Mouse (Mus musculus): ENCODE results near the gene Ccdc174. TPM values are rescaled to one million over a fixed set of nuclear protein-coding genes. Genes with fewer than 3 reads are reported as not detected.
"Not testable (repeated sequence)": the region's sequence is repeated elsewhere in the genome, so short reads cannot be mapped to it uniquely, and the experiment has no call there.

The Ccdc174 gene
- polyA plus RNA-seq, 1 experiment from 2014 or later, result 31.0 TPM

DNA sequence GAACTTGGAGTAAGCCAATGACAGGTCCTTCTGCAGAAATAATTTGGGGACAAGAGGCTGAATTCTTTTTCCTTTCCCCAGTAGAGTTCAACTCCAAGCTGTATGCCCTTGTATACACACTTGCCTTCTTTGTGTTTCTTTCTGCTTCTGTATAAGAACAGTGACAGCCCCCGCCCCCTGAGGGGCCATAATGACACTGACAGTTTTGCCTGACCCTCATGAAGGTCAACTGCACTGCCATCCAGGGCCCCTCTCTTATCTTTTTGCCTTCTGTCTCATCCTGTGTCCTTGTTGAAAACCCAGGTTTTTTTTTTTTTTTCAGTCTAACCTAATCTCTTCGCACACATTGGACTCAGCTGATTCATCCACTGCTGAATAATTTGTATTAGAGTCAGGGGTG, 5.1 kb upstream of the Ccdc174 start:
- Histone ChIP-seq H3K9me3 (no peaks in the 10 kb centered on the region; the same call in 1 of the 2 replicates), H3K4me3 (no peak overlapping the region), H3K9ac (no peak overlapping the region), H3K4me1 (no peaks in the 10 kb centered on the region), H3K27me3 (peaks cover 8% of the 10 kb centered on the region; the same call in 1 of the 2 replicates), H3K27ac (no peak overlapping the region), H3K4me2 (no peak overlapping the region), H3K36me3 (no peaks in the 10 kb centered on the region)
- ATAC-seq (ENCODE audit: insufficient number of reproducible peaks, low FRiP score, low TSS enrichment, low read depth), result no peak
- 61% methylated on average over 2 of the region's 2 CpGs for WGBS

DNA sequence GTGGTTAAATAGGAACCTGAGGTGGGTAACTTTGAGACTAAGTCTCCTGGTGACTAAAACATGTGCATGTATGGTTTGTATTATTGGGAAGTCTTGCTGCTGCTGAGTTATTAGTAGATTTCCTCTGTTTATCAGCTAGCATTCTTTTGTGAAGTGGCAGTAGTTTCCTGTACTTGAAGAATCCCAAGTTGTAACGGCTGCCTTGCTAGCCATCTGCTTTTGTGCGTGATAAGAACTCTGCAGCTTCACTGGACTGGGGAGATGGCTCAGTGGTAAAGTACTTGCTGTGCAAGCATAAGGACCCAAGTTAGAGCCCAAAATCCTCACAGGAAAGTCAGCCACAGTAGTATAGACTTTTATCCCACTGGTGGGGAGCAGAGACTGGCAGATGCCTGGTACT, 6.0 kb downstream of the Ccdc174 start:
- WGBS, result 88% methylated on average over 2 of the region's 2 CpGs
- Histone ChIP-seq H3K27me3 (no peaks in the 10 kb centered on the region), H3K9me3 (no peaks in the 10 kb centered on the region), H3K4me3 (no peak overlapping the region), H3K36me3 (peaks cover 67% of the 10 kb centered on the region), H3K4me1 (peaks cover 2% of the 10 kb centered on the region), H3K27ac (no peak overlapping the region), H3K9ac (no peak overlapping the region), H3K4me2 (no peak overlapping the region)
- ATAC-seq (ENCODE audit: insufficient number of reproducible peaks, low FRiP score, low TSS enrichment, low read depth), result no peak

DNA sequence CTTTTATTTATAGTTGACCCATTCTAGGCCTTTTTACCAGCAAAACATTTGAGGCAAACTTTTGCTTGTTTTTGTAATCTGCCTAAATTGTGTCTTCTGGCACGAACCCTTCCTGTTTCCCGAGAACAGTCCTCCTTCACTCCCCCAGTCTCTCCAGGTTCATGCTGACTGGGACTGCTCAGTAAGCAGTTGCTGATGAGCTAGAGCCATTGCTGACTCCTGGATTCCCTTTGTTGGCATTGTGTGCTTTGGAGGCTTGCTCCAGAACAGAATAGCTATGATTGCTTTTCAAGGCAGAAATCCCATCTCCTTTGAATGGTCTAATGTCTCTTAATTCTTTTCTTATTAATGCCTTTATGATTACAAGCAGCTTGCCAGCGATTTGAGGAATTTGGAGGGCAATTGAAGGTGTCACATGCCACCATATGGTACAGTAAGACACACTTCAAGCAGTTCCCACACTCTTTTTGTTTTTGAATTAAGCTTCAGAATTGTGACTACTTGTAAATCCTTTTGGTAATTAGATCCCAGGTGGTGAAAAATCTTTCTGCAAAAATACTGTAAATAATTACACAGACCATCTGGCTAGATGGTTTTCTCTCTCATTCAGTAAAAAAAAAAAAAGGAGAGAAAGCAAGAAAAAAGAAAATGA, 11.5 kb downstream of the Ccdc174 start:
- Histone ChIP-seq H3K4me2 (no peak overlapping the region), H3K27me3 (no peaks in the 10 kb centered on the region), H3K9ac (no peak overlapping the region), H3K36me3 (peaks cover 84% of the 10 kb centered on the region), H3K27ac (no peak overlapping the region), H3K9me3 (no peaks in the 10 kb centered on the region), H3K4me1 (no peaks in the 10 kb centered on the region), H3K4me3 (no peak overlapping the region)
- ATAC-seq (ENCODE audit: insufficient number of reproducible peaks, low FRiP score, low TSS enrichment, low read depth), result no peak
- WGBS, result 64% methylated on average over 3 of the region's 3 CpGs

DNA sequence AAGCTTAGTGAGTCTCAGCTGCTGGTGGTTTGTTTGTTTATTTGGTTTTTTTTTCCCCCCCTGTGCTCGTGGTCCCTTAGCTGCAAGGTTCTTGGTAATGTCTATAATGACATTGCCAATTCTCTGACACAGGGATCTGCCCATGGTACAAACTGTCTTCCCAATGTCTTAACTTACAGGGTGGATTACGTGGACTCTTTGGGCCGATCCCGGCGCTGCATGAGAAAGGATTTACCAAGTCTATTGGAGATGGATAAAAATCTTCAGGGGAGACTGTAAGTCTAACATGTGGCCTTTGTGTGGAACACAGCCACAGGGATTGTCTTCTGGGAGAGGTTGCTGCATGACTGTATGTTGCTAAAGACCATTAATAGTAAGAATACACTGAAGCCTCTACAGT, 12.8 kb downstream of the Ccdc174 start:
- no peaks in the 10 kb centered on the region for H3K9me3 ChIP-seq
- H3K4me1 ChIP-seq, result no peaks in the 10 kb centered on the region
- no peak for ATAC-seq (ENCODE audit: insufficient number of reproducible peaks, low FRiP score, low TSS enrichment, low read depth)
- no peak overlapping the region for H3K4me3 ChIP-seq
- H3K27me3 ChIP-seq, result no peaks in the 10 kb centered on the region
- H3K4me2 ChIP-seq, result no peak overlapping the region
- no peak overlapping the region for H3K27ac ChIP-seq
- 91% methylated on average over 5 of the region's 5 CpGs for WGBS
- no peak overlapping the region for H3K9ac ChIP-seq
- H3K36me3 ChIP-seq, result peaks cover 84% of the 10 kb centered on the region

DNA sequence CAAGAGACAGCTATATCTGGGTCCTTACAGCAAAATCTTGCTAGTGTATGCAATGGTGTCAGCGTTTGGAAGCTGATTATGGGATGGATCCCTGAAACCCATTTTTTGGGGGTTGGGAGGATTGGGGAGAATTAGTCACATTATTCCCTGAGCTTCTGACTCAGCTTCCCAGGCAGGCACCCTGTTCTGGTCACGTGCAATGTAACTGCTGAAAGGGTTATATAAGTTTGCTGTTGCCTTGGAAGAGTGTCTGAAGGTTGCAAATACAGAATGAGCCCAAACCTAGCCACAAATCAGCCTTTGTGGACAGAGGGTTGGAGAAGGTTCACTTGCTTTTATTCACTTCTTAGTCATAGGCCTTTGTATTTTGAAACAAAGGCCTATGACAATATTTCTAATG, 13.9 kb downstream of the Ccdc174 start:
- WGBS, result 92% methylated on average over 2 of the region's 2 CpGs
- no peak for ATAC-seq (ENCODE audit: insufficient number of reproducible peaks, low FRiP score, low TSS enrichment, low read depth)
- H3K4me3 ChIP-seq, result no peak overlapping the region

DNA sequence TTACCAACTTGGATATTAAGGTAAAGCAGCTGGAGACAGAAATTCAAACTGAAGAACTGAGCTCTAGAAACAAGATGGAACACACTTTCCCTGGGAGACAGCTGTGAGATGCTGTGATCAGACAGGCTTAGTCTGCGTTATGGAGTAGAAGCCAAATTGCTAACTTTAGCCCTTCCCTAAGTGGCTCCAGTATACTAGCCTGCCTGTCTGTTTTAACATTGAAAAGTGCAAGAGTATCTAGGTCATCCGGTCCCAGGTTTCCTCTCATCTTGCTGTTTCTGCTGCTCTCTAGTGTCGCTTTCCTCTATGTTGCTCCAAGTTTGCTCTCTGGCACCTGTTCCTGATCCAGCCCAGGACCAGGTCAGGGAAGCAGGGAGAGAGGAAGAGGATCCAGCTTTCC, 18.9 kb downstream of the Ccdc174 start:
- H3K36me3 ChIP-seq, result peaks cover 83% of the 10 kb centered on the region
- H3K27ac ChIP-seq, result no peak overlapping the region
- 92% methylated on average over 3 of the region's 3 CpGs for WGBS
- H3K9ac ChIP-seq, result no peak overlapping the region
- no peak for ATAC-seq (ENCODE audit: insufficient number of reproducible peaks, low FRiP score, low TSS enrichment, low read depth)
- no peak overlapping the region for H3K4me2 ChIP-seq
- H3K4me1 ChIP-seq, result no peaks in the 10 kb centered on the region
- no peak overlapping the region for H3K4me3 ChIP-seq
- H3K27me3 ChIP-seq, result no peaks in the 10 kb centered on the region
- H3K9me3 ChIP-seq, result no peaks in the 10 kb centered on the region

More for the DNA sequence above, 13.9 kb downstream of the Ccdc174 start:
- no peaks in the 10 kb centered on the region for H3K9me3 ChIP-seq
- no peak overlapping the region for H3K4me2 ChIP-seq
- peaks cover 84% of the 10 kb centered on the region for H3K36me3 ChIP-seq
- H3K9ac ChIP-seq, result no peak overlapping the region
- H3K27me3 ChIP-seq, result no peaks in the 10 kb centered on the region
- H3K4me1 ChIP-seq, result no peaks in the 10 kb centered on the region
- H3K27ac ChIP-seq, result no peak overlapping the region

DNA sequence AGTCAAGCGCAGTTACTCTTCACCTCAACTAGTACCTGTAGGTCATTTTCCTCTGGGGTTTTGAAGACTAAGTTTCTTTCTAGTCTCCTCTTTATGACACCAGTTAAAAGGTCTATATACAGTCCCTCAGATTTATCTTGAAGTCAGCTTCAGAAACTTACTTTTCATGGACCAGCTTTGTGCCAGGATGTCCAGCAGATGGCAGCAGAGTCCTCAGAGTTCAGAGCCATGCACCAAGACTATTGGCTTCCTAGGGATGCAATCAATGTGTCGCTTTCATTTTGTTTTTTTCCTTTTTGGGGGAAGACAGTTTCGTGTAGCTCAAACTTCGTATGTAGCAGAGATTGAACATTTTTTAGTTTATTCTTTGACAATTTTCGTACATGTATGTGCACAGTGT, 23.7 kb downstream of the Ccdc174 start:
- 32% methylated on average over 5 of the region's 5 CpGs for WGBS

DNA sequence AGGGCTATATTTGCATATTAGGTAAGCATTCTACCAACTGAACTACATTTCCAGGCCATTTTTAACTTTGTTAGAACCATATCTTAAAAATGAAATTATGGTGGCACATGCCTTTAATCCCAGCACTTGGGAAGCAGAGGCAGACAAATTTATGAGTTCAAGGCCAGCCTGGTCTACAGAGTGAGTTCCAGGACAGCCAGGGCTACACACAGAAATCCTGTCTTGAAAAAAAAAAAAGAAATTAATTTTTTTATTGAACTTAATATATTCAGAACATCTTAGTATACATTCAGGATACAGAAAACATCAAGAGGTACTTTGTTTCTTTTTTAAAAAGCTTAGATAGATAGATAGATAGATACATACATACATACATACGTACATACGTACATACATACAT, 24.7 kb downstream of the Ccdc174 start, which contains the start of gene 4930590J08Rik:
4930590J08Rik (plus strand) TSS at position 301 of the 400 bp plus-strand sequence.
- not testable (repeated sequence) for H3K4me3 ChIP-seq; H3K27me3 ChIP-seq; ATAC-seq (ENCODE audit: insufficient number of reproducible peaks, low FRiP score, low TSS enrichment, low read depth); H3K4me2 ChIP-seq; H3K4me1 ChIP-seq; H3K9me3 ChIP-seq; H3K27ac ChIP-seq; H3K9ac ChIP-seq
- WGBS, result 99% methylated on average over 2 of the region's 2 CpGs
- peaks cover 38% of the 10 kb centered on the region for H3K36me3 ChIP-seq

More for the DNA sequence above, 23.7 kb downstream of the Ccdc174 start:
- no peaks in the 10 kb centered on the region for H3K4me1 ChIP-seq
- no peak overlapping the region for H3K27ac ChIP-seq
- H3K9ac ChIP-seq, result no peak overlapping the region
- no peaks in the 10 kb centered on the region for H3K27me3 ChIP-seq
- no peaks in the 10 kb centered on the region for H3K9me3 ChIP-seq
- H3K36me3 ChIP-seq, result peaks cover 48% of the 10 kb centered on the region
- H3K4me2 ChIP-seq, result no peak overlapping the region
- H3K4me3 ChIP-seq, result no peak overlapping the region
- no peak for ATAC-seq (ENCODE audit: insufficient number of reproducible peaks, low FRiP score, low TSS enrichment, low read depth)

DNA sequence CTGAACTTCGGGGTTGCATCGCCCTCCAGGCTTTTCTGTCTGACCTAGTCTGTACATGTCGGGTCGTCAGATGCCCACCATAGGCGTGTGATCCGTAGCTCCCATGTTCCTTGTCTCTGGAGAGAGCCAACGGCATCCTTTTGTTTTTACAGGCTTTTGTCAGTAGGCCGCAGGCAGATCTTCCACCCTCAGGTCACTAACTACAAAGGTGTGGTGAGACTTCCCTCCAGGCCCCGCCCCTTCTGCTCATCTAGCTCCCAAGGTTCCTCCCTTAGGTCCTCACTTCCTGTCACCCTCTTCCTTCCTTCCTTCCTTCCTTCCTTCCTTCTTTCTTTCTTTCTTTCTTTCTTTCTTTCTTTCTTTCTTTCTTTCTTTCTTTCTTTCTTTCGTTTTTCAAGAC, 36.2 kb downstream of the Ccdc174 start:
- no peaks in the 10 kb centered on the region for H3K36me3 ChIP-seq
- H3K9ac ChIP-seq, result no peak overlapping the region
- H3K9me3 ChIP-seq, result no peaks in the 10 kb centered on the region
- H3K27me3 ChIP-seq, result no peaks in the 10 kb centered on the region
- H3K4me3 ChIP-seq, result no peak overlapping the region
- no peak overlapping the region for H3K27ac ChIP-seq
- WGBS, result 80% methylated on average over 10 of the region's 10 CpGs
- H3K4me2 ChIP-seq, result no peak overlapping the region
- H3K4me1 ChIP-seq, result no peaks in the 10 kb centered on the region
- ATAC-seq (ENCODE audit: insufficient number of reproducible peaks, low FRiP score, low TSS enrichment, low read depth), result no peak

DNA sequence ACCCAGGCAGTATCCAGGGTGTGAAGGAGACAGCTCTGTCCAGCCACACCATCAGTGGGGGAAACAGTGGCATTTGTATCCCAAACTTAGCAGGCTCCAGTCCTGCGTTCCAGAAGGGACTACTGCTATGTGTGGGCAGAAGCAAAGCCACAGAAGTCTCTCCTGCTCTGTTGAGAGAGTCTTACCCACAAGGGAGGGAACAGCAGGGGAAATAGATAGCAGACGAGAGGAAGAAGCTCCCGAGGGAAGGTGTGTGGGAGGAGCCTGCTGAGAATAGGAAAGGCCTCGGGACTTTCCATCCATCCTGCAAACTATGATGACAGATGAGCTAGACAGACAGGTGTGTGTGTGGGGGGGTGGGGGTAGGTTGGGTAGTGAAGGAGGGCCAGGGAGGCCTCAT, 39.4 kb downstream of the Ccdc174 start:
- ATAC-seq (ENCODE audit: insufficient number of reproducible peaks, low FRiP score, low TSS enrichment, low read depth), result no peak
- Histone ChIP-seq H3K36me3 (no peaks in the 10 kb centered on the region), H3K27ac (no peak overlapping the region), H3K9me3 (no peaks in the 10 kb centered on the region), H3K9ac (no peak overlapping the region), H3K4me1 (no peaks in the 10 kb centered on the region), H3K4me2 (no peak overlapping the region), H3K4me3 (no peak overlapping the region), H3K27me3 (no peaks in the 10 kb centered on the region)
- WGBS, result 51% methylated on average over 4 of the region's 4 CpGs

DNA sequence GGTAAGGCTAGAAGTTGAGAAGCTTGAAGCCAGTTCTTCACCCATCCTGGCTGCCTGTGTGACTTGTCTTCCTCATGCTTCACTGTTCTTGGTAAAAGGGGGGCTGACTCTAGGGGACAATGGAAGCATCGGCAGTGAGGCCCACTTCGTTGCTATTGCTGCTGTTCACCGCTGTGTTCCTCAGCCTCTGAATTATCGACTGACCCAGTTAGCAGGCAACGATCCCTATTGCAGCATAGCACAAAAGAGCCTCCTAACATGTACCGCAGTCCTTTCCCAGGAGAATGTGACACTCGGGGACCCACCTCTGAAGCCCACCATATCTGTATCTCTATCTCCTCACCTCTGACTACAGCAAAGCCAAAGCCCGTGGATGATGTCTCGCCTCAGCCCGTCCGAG, 39.9 kb downstream of the Ccdc174 start:
- no peaks in the 10 kb centered on the region for H3K9me3 ChIP-seq
- no peak for ATAC-seq (ENCODE audit: insufficient number of reproducible peaks, low FRiP score, low TSS enrichment, low read depth)
- no peak overlapping the region for H3K9ac ChIP-seq
- 86% methylated on average over 11 of the region's 11 CpGs for WGBS
- no peaks in the 10 kb centered on the region for H3K4me1 ChIP-seq
- no peak overlapping the region for H3K27ac ChIP-seq
- H3K4me3 ChIP-seq, result no peak overlapping the region
- H3K36me3 ChIP-seq, result no peaks in the 10 kb centered on the region
- no peaks in the 10 kb centered on the region for H3K27me3 ChIP-seq
- H3K4me2 ChIP-seq, result no peak overlapping the region

DNA sequence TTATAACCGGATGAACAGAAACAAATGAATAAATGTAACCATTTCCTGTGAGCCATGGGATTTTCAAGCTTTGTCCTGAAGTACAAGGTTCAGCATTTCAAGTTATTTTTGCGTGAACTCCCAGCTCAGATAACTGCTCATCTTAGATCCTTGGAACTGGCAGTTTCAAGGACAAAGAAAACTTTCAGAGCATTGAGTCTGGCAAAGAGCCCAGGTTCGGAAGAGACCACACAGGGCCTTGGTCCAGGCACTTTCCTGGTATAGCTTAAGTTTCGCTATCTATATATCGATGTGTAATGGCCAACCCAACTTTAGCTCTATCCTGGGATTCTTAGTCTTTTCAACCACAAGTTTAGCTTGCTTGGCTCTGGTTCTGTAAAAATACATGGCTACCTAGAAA, 53.4 kb downstream of the Ccdc174 start:
- 0 out of 2 replicates have a peak, but pooled peaks cover 2% of the 10 kb centered on the region for H3K4me1 ChIP-seq
- H3K27ac ChIP-seq, result no peak overlapping the region
- no peak overlapping the region for H3K4me2 ChIP-seq
- H3K27me3 ChIP-seq, result no peaks in the 10 kb centered on the region
- H3K9ac ChIP-seq, result no peak overlapping the region
- no peak for ATAC-seq (ENCODE audit: insufficient number of reproducible peaks, low FRiP score, low TSS enrichment, low read depth)
- no peaks in the 10 kb centered on the region for H3K9me3 ChIP-seq
- no peaks in the 10 kb centered on the region for H3K36me3 ChIP-seq
- no peak overlapping the region for H3K4me3 ChIP-seq
- WGBS, result 62% methylated on average over 5 of the region's 5 CpGs

DNA sequence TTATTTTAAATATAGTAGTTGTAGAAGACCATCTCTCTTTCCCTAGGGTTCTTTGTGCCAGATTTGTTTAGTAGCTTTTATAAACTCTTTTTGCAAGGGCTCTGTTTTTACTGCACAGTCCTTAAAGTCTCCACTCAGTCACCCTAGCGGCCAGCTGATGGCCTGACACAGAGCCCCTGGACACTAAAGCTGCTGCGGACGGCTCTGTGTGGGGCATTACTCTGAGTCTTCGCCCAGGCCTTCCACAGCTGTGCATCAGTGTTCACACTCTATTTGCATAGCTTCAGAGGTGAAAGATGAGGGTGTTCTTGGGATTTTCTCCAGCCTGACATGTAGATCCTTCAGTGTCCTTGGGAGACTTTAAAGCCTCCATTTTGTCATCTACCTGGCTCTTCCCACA, 60.6 kb downstream of the Ccdc174 start:
- H3K9ac ChIP-seq, result no peak overlapping the region
- H3K27ac ChIP-seq, result no peak overlapping the region
- WGBS, result 50% methylated on average over 4 of the region's 4 CpGs
- no peaks in the 10 kb centered on the region for H3K27me3 ChIP-seq
- H3K4me2 ChIP-seq, result no peak overlapping the region
- H3K36me3 ChIP-seq, result no peaks in the 10 kb centered on the region
- no peak for ATAC-seq (ENCODE audit: insufficient number of reproducible peaks, low FRiP score, low TSS enrichment, low read depth)
- H3K4me3 ChIP-seq, result no peak overlapping the region
- no peaks in the 10 kb centered on the region for H3K9me3 ChIP-seq
- no peaks in the 10 kb centered on the region for H3K4me1 ChIP-seq

Measured in limb, embryonic 15.5 days (tissue).